Mouse (Mus musculus): ENCODE measurements at regions not wholly inside any gene's neighbourhood (a gene's known extent, or its start where the extent isn't known, plus 50 kb on each side); places are given as distances from the start of the nearest gene placed in this dataset.
A peak's percentile ranks its signal among the peaks of the same experiment; 100 is the strongest.

GRCm38 (mm10) chr2:124775737-124776136 lies 292.2 kb upstream of the Slc24a5 start:
- DNase-seq (ENCODE audit: low spot score): no peak

- no peak for DNase-seq (ENCODE audit: low spot score)
Measured at GRCm38 (mm10) chr2:124792633-124793036, 275.3 kb upstream of the Slc24a5 start.

- no peak for DNase-seq (ENCODE audit: low spot score)
Measured at GRCm38 (mm10) chr2:124811709-124812108, 256.2 kb upstream of the Slc24a5 start.

GRCm38 (mm10) chr2:124816814-124817213 lies 251.1 kb upstream of the Slc24a5 start:
- no peak for DNase-seq (ENCODE audit: low spot score)

GRCm38 (mm10) chr2:124819846-124820245 lies 248.1 kb upstream of the Slc24a5 start:
- no peak for DNase-seq (ENCODE audit: low spot score)

- DNase-seq (ENCODE audit: low spot score): no peak
Measured at GRCm38 (mm10) chr2:124820821-124821220, 247.1 kb upstream of the Slc24a5 start.

- DNase-seq (ENCODE audit: low spot score): no peak
Measured at GRCm38 (mm10) chr2:124821366-124821765, 246.6 kb upstream of the Slc24a5 start.

GRCm38 (mm10) chr2:124848812-124849211 lies 219.1 kb upstream of the Slc24a5 start:
- no peak for DNase-seq (ENCODE audit: low spot score)

GRCm38 (mm10) chr2:124858504-124858903 lies 209.4 kb upstream of the Slc24a5 start:
- no peak for DNase-seq (ENCODE audit: low spot score)

GRCm38 (mm10) chr2:124888209-124888608 lies 179.7 kb upstream of the Slc24a5 start:
- no peak for DNase-seq (ENCODE audit: low spot score)

- no peak for DNase-seq (ENCODE audit: low spot score)
Measured at GRCm38 (mm10) chr2:124895002-124895401, 172.9 kb upstream of the Slc24a5 start.

GRCm38 (mm10) chr2:124903556-124903955 lies 164.4 kb upstream of the Slc24a5 start:
- no peak for DNase-seq (ENCODE audit: low spot score)

GRCm38 (mm10) chr2:124905076-124905475 lies 162.8 kb upstream of the Slc24a5 start:
- no peak for DNase-seq (ENCODE audit: low spot score)

GRCm38 (mm10) chr2:124918986-124919761 lies 148.8 kb upstream of the Slc24a5 start:
- DNase-seq (ENCODE audit: low spot score): no peak

GRCm38 (mm10) chr2:124919762-124920255 lies 148.1 kb upstream of the Slc24a5 start:
- DNase-seq (ENCODE audit: low spot score): no peak

GRCm38 (mm10) chr2:124920265-124920664 lies 147.7 kb upstream of the Slc24a5 start:
- no peak for DNase-seq (ENCODE audit: low spot score)

- DNase-seq (ENCODE audit: low spot score): peak; percentile 9
Measured at GRCm38 (mm10) chr2:124927882-124928758, 139.8 kb upstream of the Slc24a5 start.

GRCm38 (mm10) chr2:124928759-124929113 lies 139.2 kb upstream of the Slc24a5 start:
- no peak for DNase-seq (ENCODE audit: low spot score)

- no peak for DNase-seq (ENCODE audit: low spot score)
Measured at GRCm38 (mm10) chr2:124930719-124931118, 137.2 kb upstream of the Slc24a5 start.

- DNase-seq (ENCODE audit: low spot score): no peak
Measured at GRCm38 (mm10) chr2:124932566-124932965, 135.4 kb upstream of the Slc24a5 start.

- no peak for DNase-seq (ENCODE audit: low spot score)
Measured at GRCm38 (mm10) chr2:124933876-124934275, 134.0 kb upstream of the Slc24a5 start.

- DNase-seq (ENCODE audit: low spot score): no peak
Measured at GRCm38 (mm10) chr2:124948263-124948781, 119.6 kb upstream of the Slc24a5 start.

GRCm38 (mm10) chr2:124948812-124949211 lies 119.1 kb upstream of the Slc24a5 start:
- DNase-seq (ENCODE audit: low spot score): no peak
